Mouse (Mus musculus): Measurements from ENCODE around the gene Srgap1.

GRCm38 (mm10) chr10:122033271-122033670 lies 13.8 kb downstream of the Srgap1 start:
- no peak for TF ChIP-seq CTCF (IDR thresholded peaks at IDR 0.05; ENCODE audit: borderline replicate concordance, extremely low read depth, insufficient read depth, insufficient read length)
- TF ChIP-seq POLR2A (IDR thresholded peaks at IDR 0.05; ENCODE audit: borderline replicate concordance, extremely low read depth, insufficient read depth, insufficient read length, poor library complexity, severe bottlenecking) = no peak

Measured in brain, embryonic 14.5 days (tissue).